ENCODE assay signal across 12 mouse cellular contexts in the genomic region with DNA sequence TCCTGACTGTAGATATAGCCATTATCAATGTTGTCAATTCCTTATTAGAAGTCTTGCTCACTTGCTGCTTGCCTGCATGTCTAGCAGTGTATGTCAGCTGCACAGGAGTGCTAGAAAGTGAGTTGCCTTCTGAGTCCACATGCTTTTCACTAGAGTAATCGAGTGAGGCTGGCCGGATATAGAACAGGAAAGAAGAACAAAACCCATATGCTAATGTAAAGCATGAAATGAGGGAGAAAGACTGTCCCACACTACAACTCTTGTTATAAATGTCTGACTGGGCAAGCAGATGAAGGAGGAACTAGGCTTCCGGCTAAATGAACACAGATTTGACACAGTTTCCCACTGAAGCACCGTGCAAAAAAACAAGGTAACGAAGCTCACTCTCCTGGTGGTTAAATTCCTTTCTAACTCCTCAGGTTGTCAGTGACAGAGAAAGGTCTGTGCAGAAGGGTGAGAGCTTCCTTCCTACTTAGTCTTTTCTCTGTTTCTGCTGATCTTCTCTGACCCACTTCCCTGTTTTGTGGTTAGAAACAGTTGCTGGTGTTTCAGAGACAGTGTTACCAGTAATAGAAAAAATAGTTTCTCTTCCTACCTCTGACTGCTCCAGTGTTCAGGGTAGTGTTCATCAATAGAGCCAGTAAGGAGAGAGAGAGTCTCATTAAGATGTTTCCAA.
A peak's percentile ranks its signal among the peaks of the same experiment; 100 is the strongest.
DNase-seq lines count a peak whose midpoint lies in the region; ATAC-seq and TF ChIP-seq lines count a peak whose summit lies in the region.
"Had no signal": no experiment of that assay in that cellular context is flagged by ENCODE, and none has a peak within 500 bp of the region (broad histone marks: within the 10 kb centered on the region; RNA-seq: fewer than 3 reads in every experiment).

No protein-coding gene starts in this region.

- WGBS in intestine, embryonic 16.5 days = 68% methylated on average over 5 of the region's 5 CpGs
- WGBS in intestine, embryonic 15.5 days = 63% methylated on average over 5 of the region's 5 CpGs
- 51% methylated on average over 5 of the region's 5 CpGs for WGBS in midbrain, postnatal 0 days

- no peak overlapping the region for H3K9ac ChIP-seq in intestine, embryonic 16.5 days (ENCODE audit: low read depth, low read length)
- no peak overlapping the region for H3K9ac ChIP-seq in intestine, embryonic 15.5 days
- no peak overlapping the region for H3K9ac ChIP-seq in midbrain, postnatal 0 days (replicated peaks; ENCODE audit: low read length, poor library complexity, severe bottlenecking)
- H3K9ac ChIP-seq: lung, embryonic 15.5 days had no signal

- H3K4me1 ChIP-seq in intestine, embryonic 16.5 days (ENCODE audit: control insufficient read depth, insufficient read depth, low read length) = no peaks in the 10 kb centered on the region
- no peaks in the 10 kb centered on the region for H3K4me1 ChIP-seq in intestine, embryonic 15.5 days (replicated peaks)
- no peaks in the 10 kb centered on the region for H3K4me1 ChIP-seq in cortical plate, adult 2 months (ENCODE audit: control insufficient read depth, insufficient read depth, low read length)
- H3K4me1 ChIP-seq in midbrain, postnatal 0 days (ENCODE audit: insufficient read depth, low read length) = no peaks in the 10 kb centered on the region
- H3K4me1 ChIP-seq: lung, embryonic 15.5 days had no signal

- no peaks in the 10 kb centered on the region for H3K27me3 ChIP-seq in intestine, embryonic 16.5 days (replicated peaks; ENCODE audit: control insufficient read depth, insufficient read depth, low read length)
- no peaks in the 10 kb centered on the region for H3K27me3 ChIP-seq in intestine, embryonic 15.5 days (replicated peaks)
- no peaks in the 10 kb centered on the region for H3K27me3 ChIP-seq in midbrain, postnatal 0 days (ENCODE audit: insufficient read depth, low read length)
- H3K27me3 ChIP-seq: lung, embryonic 15.5 days had no signal

- no peaks in the 10 kb centered on the region for H3K9me3 ChIP-seq in intestine, embryonic 16.5 days (ENCODE audit: control insufficient read depth, low read length)
- no peaks in the 10 kb centered on the region for H3K9me3 ChIP-seq in intestine, embryonic 15.5 days
- no peaks in the 10 kb centered on the region for H3K9me3 ChIP-seq in midbrain, postnatal 0 days (ENCODE audit: low read length)
- H3K9me3 ChIP-seq: lung, embryonic 15.5 days had no signal

- no peak for ATAC-seq in intestine, embryonic 16.5 days
- ATAC-seq in intestine, embryonic 15.5 days = no peak
- ATAC-seq in neutrophil, adult 5-6 weeks (ENCODE audit: extremely low read depth, insufficient number of reproducible peaks, low FRiP score, poor library complexity, severe bottlenecking) = peak; percentile 75
- ATAC-seq in midbrain, postnatal 0 days (ENCODE audit: low FRiP score) = no peak

- H3K36me3 ChIP-seq in intestine, embryonic 16.5 days (ENCODE audit: control insufficient read depth, insufficient read depth, low read length) = no peaks in the 10 kb centered on the region
- H3K36me3 ChIP-seq in intestine, embryonic 15.5 days = no peaks in the 10 kb centered on the region
- H3K36me3 ChIP-seq in midbrain, postnatal 0 days (ENCODE audit: insufficient read depth, low read length) = no peaks in the 10 kb centered on the region
- H3K36me3 ChIP-seq: lung, embryonic 15.5 days had no signal

- no peak for TF ChIP-seq POLR2A in cortical plate, adult 2 months (IDR thresholded peaks at IDR 0.05; ENCODE audit: extremely low read depth, insufficient read depth, low read length)

- no peak overlapping the region for H3K4me2 ChIP-seq in intestine, embryonic 16.5 days (ENCODE audit: low read depth, low read length)
- no peak overlapping the region for H3K4me2 ChIP-seq in intestine, embryonic 15.5 days (replicated peaks)
- H3K4me2 ChIP-seq in midbrain, postnatal 0 days (ENCODE audit: low read depth, low read length, poor library complexity, severe bottlenecking) = no peak overlapping the region
- H3K4me2 ChIP-seq: lung, embryonic 15.5 days had no signal

- H3K4me3 ChIP-seq in intestine, embryonic 16.5 days (ENCODE audit: low read length) = no peak overlapping the region
- H3K4me3 ChIP-seq in intestine, embryonic 15.5 days (replicated peaks) = no peak overlapping the region
- no peak overlapping the region for H3K4me3 ChIP-seq in cortical plate, adult 2 months (ENCODE audit: insufficient read depth, low read length)
- H3K4me3 ChIP-seq in midbrain, postnatal 0 days (ENCODE audit: low read depth, low read length) = no peak overlapping the region
- H3K4me3 ChIP-seq: lung, embryonic 15.5 days had no signal

- peak; percentile 19 for DNase-seq in MEL-GATA-1-ER (ENCODE audit: extremely low read depth, low read depth)
- DNase-seq in midbrain, postnatal 0 days (ENCODE audit: low spot score) = no peak
- DNase-seq in kidney, postnatal 10 days = no peak
- no peak for DNase-seq in cerebellum, adult 9-11 months
- DNase-seq: cerebellum, adult 18-20 months; gastrocnemius, postnatal 25 days; right cerebral cortex, postnatal 14 days had no signal

- no peak for TF ChIP-seq CTCF in cortical plate, adult 2 months (IDR thresholded peaks at IDR 0.05; ENCODE audit: extremely low read depth, insufficient read depth, low read length)
- TF ChIP-seq CTCF in midbrain, postnatal 0 days (IDR thresholded peaks at IDR 0.05) = no peak

- peak overlapping the region; percentile 17; the same call in 1 of the 2 replicates for H3K27ac ChIP-seq in intestine, embryonic 16.5 days (ENCODE audit: low read length)
- no peak overlapping the region for H3K27ac ChIP-seq in intestine, embryonic 15.5 days
- 0 out of 2 replicates have a peak overlapping the region, but pooled peaks have one; percentile 56 for H3K27ac ChIP-seq in cortical plate, adult 2 months (ENCODE audit: insufficient read depth, low read length)
- H3K27ac ChIP-seq in midbrain, postnatal 0 days (ENCODE audit: low read depth, low read length) = no peak overlapping the region
- H3K27ac ChIP-seq: lung, embryonic 15.5 days had no signal

Comparison
In these comparisons a context has a peak if more than half of its experiments do, and no peak if none do; other contexts are left out.
1. H3K27ac ChIP-seq: peak in intestine, embryonic 16.5 days (single experiment) and cortical plate, adult 2 months (single experiment); none in intestine, embryonic 15.5 days (single experiment) and midbrain, postnatal 0 days (single experiment).